Mouse (Mus musculus): ENCODE data around the gene Tubb3.
"Not testable (repeated sequence)": the region's sequence is repeated elsewhere in the genome, so short reads cannot be mapped to it uniquely, and the experiment has no call there.

Gene Tubb3

DNA sequence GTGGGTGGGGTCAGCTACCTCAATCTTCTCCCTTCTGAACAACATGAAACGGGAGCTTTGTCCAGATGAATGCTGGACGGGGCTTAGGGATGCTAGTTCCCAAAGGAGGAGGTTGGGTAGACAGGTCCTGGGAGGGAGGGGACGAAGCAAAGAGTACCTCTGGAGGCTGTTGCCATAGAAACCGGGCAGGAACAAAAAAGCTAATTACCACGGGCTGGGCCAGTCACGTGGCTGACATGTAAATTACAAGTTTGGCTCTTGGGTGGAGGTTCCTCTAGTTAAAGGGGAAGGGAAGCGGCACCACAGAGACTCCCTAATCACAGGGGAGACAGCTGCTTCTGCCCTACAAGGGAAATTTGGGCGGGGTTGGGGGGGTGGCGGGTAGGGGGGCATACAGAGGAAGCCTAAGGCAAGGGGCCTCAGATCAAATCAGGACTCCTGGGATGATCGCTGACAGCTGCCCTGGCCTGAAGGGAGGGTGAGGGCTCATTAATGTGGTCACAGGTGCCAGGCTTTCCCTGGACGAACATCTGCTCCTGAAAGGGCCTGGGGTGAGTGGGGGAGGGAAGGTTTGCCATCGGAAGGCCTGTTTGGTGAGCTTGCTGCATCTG is 1.4 kb downstream of the Tubb3 start:
- DNase-seq (ENCODE audit: low spot score), result no peak

DNA sequence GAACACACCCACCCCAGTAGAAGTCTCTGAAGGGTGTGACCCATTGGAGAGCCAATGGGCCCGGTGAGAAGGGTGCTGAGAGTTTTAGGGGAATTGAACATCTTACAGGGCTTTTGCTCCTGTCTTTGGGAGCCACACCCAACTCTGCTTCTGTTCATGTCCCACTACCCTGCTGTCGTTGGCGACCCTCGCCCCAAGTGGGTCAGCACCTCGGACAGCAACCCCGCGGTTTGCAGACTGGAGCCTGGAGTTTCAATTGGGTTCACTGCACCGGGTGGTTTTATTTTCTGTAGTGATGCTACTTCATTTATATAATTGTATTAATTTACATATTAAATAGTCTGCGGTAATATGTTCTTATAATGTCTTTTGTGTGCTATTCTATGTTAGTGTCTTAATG is 3.0 kb downstream of the Tubb3 start:
- DNase-seq (ENCODE audit: low spot score), result no peak

DNA sequence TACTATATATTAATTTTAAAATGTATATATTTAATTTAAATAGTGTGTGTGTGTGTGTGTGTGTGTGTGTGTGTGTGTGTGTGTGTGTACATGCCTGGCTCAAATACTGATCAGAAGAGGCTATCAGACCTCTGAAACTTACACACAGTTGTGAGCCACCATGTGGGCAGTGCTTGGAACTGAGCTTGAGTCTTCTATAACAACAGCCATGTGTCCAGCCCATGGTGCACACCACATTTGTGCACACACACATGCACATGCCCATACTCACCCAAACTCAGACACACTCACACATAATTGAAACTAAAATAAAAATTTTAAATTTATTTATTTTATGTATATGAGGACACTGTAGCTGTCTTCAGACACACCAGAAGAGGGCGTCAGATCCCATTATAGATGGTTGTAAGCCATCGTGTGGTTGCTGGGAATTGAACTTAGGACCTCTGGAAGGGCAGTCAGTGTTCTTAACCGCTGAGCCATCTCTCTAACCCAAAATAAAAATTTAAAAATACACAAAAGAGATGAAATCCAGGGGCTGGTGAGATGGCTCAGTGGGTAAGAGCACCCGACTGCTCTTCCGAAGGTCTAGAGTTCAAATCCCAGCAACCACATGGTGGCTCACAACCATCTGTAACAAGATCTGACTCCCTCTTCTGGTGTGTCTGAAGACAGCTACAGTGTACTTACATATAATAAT is 3.9 kb downstream of the Tubb3 start:
- DNase-seq (ENCODE audit: low spot score), result not testable (repeated sequence)

DNA sequence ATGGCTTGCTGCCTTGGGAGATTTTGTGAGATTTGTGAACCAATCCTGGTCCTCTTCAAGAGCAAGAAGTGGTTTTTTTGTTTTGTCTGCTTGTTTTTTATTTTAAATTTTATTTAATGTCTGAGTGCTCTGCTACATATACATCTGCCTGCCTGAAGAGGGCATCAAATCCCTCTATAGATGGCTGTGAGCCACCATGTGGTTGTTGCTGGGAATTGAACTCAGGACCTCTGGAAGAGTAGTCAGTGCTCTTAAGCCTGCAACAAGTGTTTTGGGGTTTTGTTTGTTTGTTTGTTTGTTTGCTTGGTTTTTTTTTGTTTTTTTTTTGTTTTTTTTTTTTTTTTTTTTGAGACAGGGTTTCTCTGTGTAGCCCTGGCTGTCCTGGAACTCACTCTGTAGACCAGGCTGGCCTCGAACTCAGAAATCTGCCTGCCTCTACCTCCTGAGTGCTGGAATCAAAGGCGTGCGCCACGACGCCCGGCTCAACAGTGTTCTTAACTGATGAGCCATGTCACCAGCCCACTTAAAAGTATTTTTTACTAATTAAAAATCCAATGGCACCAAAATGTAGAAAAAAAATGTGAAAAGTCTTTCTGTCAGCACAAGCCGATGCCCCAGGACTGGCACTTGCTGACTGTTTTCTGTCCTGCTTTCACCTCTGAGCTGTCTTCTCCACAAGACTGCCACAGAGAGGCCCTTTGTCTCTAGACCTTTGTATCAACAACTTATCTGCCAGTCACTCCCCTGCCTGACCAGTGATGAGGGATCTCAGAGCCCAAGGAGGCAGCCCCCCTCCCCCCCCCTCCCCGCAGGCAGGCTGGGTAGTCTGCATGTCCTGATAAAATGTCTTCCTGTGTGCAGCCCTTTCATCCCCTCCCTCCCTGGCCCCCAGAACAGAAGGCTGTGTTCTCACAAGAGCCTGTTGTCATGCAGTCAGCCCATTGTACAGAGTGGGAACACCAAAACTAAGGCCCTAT is 5.0 kb downstream of the Tubb3 start:
- DNase-seq (ENCODE audit: low spot score), result peak; percentile 74

- no peak for DNase-seq (ENCODE audit: low spot score)
These were observed 5.8 kb downstream of the Tubb3 start for GRCm38 (mm10) chr8:123416944-123417555.

- no peak for DNase-seq (ENCODE audit: low spot score)
These were observed 8.5 kb downstream of the Tubb3 start for GRCm38 (mm10) chr8:123419711-123420110.

DNA sequence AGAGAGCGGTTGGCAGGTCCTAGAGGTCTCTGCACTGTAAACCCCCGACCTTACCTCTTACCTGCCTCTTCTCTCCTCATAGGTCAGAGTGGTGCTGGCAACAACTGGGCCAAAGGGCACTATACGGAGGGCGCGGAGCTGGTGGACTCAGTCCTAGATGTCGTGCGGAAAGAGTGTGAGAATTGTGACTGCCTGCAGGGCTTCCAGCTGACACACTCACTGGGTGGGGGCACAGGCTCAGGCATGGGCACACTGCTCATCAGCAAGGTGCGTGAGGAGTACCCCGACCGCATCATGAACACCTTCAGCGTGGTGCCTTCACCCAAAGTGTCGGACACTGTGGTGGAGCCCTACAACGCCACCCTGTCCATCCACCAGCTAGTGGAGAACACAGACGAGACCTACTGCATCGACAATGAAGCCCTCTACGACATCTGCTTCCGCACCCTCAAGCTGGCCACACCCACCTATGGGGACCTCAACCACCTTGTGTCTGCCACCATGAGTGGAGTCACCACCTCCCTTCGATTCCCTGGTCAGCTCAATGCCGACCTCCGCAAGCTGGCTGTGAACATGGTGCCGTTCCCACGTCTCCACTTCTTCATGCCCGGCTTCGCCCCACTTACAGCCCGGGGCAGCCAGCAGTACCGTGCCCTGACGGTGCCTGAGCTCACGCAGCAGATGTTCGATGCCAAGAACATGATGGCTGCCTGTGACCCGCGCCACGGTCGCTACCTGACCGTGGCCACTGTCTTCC is 9.5 kb downstream of the Tubb3 start:
- DNase-seq (ENCODE audit: low spot score), result no peak

DNA sequence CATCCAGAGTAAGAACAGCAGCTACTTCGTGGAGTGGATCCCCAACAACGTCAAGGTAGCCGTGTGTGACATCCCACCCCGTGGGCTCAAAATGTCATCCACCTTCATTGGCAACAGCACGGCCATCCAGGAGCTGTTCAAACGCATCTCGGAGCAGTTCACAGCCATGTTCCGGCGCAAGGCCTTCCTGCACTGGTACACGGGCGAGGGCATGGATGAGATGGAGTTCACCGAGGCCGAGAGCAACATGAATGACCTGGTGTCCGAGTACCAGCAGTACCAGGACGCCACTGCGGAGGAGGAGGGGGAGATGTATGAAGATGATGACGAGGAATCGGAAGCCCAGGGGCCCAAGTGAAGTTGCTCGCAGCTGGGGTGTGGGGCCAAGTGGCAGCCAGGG is 10.1 kb downstream of the Tubb3 start:
- no peak for DNase-seq (ENCODE audit: low spot score)

DNA sequence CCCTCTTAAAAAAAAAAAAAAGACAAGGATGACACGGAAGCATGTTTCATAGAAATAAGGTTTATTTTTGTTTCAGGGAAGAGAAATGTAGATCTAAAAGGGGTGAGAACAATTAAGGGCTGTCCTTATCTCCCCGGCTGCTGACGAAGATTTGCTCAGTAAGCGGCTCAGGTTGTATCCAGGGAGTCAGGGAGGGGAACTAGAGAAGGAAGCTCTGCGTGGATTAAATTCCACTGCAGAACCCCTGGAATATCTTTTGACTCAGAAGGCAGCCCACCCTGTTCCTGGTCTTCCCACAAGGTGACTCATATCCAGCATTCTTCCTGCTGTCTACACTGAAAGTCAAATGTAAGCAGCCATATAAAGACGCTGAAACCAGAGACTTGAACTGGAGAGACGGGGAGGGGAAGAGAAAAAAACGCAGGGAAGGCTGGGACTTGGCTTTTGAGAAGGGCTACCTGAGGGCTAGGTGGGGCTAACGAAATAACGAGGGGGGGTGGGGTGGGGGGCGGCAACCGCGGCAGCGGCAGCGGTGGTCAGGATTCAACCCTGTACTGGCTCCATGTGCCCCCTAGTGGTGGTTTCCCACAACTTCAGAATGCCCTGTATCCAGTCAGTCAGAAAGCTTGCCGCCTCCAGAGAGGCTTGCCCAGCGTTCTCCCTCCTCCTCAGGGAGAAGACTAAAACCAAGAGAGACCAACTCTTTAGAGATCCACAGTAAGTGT is 11.0 kb downstream of the Tubb3 start:
- DNase-seq (ENCODE audit: low spot score), result peak; percentile 64

DNA sequence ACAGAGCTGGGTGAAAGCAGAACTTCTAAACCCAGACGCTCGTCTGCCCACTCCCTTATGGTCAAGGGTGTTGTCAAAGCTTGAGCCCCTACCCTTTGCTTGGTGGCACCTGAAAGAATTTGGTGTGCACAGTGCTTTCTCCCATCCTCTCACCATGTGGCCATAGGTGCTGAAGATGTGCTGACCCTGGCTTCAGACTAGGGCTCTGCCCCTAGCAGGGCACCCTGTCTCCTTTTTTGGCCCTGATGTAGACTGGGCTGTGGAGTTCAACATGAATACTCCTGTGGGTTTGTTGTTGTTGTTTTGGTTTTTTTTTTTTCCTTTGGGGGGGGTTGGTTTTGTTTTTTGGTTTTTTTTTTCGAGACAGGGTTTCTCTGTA is 11.5 kb downstream of the Tubb3 start:
- DNase-seq (ENCODE audit: low spot score), result no peak

GRCm38 (mm10) chr8:123423441-123423840 is 12.2 kb downstream of the Tubb3 start, which contains the start of gene Def8:
TSS of gene Def8 (plus strand) at chr8:123423527.
- no peak for DNase-seq (ENCODE audit: low spot score)

DNA sequence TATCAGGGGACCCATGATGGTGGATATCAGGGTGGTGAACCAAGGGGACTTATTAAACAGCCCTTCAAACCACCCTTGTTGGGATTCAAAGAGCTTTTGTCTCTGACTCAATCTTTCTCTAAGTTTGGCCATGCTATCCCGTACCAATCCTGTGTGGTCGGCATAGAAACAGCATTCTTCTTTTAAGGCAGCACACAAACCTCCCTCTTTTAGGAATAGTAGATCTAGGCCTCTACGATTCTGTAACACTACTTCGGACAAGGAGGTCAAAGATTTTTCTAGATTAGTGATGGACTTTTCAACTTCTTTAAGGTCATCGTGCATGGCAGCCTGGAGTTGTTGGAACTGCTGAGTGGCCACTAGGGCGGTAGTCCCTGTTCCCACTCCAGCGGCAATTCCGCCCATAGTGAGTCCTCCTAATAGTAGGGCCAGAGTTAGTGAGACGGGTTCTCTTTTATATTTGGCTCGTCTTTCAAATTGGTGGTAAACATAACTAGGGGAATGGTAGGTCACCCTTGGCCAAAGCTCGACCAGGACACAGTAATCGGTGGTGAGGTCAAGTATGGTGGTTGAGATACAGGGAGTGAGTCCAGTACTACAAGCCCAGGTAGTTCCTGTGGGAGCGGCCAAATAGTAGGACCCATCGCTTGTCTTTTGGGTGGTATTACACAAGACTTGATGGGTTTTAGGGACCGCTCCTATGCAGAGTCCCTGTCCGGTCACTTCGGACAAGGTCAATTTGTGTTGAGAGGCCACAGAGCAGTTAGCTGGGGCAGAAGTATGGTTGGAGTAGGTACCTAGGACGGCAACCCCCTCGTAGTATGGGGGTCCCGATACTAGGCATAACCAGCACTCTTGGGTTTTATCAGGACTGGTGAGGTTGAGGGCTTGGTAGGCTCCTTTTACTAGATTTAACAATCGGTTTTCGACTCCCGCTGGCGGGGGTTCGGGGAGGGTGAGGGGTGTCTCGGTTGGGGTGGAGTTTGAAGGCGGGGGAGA is 15.6 kb downstream of the Tubb3 start:
- DNase-seq (ENCODE audit: low spot score), result no peak

DNA sequence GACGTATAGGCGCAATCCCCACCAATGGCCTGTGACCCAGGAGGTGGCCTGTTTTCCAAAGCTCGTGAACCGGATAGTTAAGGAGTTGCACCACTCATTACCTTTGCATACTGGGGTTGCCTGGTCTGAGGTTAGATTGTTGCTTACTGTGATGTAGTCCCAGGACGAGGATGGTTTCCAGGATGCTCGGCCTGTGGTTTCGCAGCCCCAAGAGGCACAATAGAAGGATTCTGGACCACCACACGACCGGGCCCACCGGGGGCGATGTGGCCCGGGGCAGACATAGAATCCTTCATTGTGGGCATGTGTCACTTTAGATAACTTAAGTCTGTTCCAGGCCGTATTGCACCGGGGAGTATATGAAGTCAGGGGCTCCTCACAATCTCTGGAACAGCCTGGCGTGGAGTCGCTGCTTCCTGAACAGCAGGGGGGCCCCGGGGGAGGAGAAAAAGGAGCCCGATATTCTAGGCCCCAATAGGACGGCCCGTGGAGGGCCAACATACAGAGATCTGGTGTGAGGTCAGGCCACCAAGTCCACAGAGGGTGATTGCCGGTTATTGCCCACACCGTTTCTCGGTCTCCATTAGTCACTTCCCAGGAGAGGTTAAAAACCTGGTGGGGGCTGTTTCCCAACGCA is 16.5 kb downstream of the Tubb3 start:
- DNase-seq (ENCODE audit: low spot score), result no peak

DNA sequence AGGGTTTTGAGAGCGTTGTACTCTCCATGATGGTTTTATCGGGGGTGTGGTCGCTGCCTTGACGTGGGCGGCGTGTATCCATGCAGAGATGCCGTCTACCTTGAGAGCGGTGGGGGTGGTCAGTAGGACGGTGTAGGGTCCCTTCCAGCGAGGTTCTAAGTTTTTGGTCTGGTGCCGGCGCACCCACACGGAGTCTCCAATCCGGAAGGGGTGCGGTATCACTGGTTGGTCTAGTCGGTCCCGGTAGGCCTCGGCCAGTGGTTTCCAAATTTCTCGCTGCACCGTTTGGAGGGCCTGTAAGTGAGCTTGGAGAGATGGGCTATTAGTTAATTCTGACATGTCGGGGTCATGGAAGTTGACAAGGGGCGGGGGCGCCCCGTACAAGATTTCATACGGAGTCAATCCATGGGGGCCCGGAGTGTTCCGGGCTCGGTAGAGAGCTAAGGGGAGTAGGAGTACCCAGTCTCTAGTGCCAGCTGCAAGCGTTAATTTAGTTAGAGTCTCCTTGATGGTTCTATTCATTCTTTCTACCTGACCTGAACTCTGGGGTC is 17.2 kb downstream of the Tubb3 start:
- DNase-seq (ENCODE audit: low spot score), result no peak

DNA sequence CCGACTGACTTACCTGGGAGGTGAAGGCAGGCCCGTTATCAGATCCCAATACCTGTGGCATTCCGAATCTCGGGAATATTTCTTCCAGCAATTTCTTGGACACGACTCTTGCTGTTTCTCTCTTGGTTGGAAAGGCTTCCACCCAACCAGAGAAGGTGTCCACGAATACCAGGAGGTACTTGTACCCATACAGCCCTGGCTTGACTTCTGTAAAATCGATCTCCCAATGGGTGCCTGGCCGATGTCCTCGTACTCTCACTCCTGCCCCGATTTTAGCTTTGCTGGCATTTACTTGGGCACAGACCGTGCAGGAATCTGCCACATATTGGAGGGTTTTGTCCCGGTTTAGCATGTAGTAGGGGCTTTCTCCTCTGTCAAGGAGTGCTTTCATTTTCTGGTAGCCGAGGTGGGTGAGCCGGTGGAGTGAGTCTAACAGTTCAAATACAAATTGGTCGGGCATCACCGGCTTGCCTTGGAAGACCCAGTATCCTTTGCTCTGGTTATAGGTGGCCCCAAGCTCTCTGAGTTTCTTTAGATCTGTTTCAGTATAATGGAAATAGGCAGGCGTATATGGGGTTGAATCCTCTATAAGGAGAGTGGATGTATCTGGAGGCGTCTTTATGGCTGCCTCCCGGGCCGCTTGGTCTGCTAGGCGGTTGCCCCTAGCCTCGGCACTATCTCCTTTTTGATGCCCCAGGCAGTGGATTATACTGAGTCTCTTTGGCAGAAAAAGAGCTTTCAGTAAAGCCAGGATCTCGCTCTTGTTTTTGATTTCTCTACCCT is 17.9 kb downstream of the Tubb3 start:
- no peak for DNase-seq (ENCODE audit: low spot score)

DNA sequence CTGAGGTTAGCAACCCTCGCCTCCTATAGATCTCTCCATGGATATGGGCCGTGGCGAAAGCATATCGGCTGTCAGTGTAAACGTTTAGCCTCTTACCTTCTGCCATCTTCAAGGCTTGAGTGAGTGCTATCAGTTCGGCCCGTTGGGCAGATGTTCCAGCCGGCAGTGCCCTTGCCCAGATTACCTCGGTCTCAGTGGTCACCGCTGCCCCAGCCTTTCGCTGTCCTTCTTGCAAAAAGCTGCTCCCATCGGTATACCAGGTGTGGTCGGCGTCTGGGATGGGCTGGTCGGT is 18.4 kb downstream of the Tubb3 start:
- not testable (repeated sequence) for DNase-seq (ENCODE audit: low spot score)

DNA sequence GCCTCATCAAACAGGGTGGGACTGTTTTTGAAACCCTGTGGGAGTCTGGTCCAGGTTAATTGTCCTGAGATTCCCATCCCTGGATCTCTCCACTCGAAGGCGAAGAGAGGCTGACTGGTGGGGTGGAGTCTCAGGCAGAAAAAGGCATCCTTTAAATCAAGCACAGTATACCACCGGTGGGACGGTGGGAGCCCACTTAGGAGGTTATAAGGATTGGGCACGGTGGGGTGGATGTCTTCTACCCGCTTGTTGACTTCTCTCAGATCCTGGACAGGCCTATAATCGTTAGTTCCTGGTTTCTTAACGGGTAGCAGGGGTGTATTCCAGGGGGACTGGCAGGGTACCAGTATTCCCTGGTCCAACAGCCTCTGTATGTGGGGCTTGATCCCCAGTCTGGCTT is 19.7 kb downstream of the Tubb3 start:
- not testable (repeated sequence) for DNase-seq (ENCODE audit: low spot score)
